Mouse (Mus musculus) liver, adult 2 months (tissue): ENCODE data around the gene Ykt6.

Experiments used
- CTCF ChIP-seq: fragments of 200-500 bp; IDR thresholded peaks from 2 replicates; pipeline ENCODE4 v1.5.1; 2011; ENCODE audit warnings: low read depth, low read length, control low read depth
- POLR2A ChIP-seq: fragments of 200-500 bp; IDR thresholded peaks from 2 replicates; pipeline ENCODE4 v1.6.1; 2011; ENCODE audit warnings: low read length, control low read depth; ENCODE audit not compliant: insufficient read depth; ENCODE audit errors: extremely low read depth

- TF ChIP-seq CTCF (peak; percentile 82), POLR2A (no peak)
Observed at GRCm38 (mm10) chr11:5912635-5913034, 42.9 kb upstream of the Ykt6 start.
